Mouse (Mus musculus) neural tube, embryonic 15.5 days (tissue): Measurements from ENCODE around the gene Mlec. TPM values are rescaled to one million over a fixed set of nuclear protein-coding genes. Genes with fewer than 3 reads are reported as not detected.

Experiments used
- ATAC-seq: fragments of 200-750 bp; cut with Nextera tagmentation; 2 replicates; pipeline ENCODE4 v1.8.0; 2017; ENCODE audit warnings: mild to moderate bottlenecking, moderate TSS enrichment, moderate library complexity; ENCODE audit not compliant: low FRiP score
- H3K27ac ChIP-seq: fragments of 300-500 bp; sonication (generic); replicated peaks from 2 replicates; pipeline ENCODE4 v1.5.1; 2015; ENCODE audit warnings: mild to moderate bottlenecking, inconsistent platforms
- H3K27me3 ChIP-seq: fragments of 300-500 bp; sonication (generic); replicated peaks from 2 replicates; pipeline ENCODE4 v1.6.1; 2015; ENCODE audit warnings: inconsistent platforms
- H3K36me3 ChIP-seq: fragments of 300-500 bp; sonication (generic); 2 replicates; pipeline ENCODE4 v1.6.1; 2015; ENCODE audit warnings: inconsistent platforms
- H3K4me1 ChIP-seq: fragments of 300-500 bp; sonication (generic); 2 replicates; pipeline ENCODE4 v1.6.1; 2015; ENCODE audit warnings: inconsistent platforms
- H3K4me2 ChIP-seq: fragments of 300-500 bp; sonication (generic); 2 replicates; pipeline ENCODE4 v1.6.1; 2015; ENCODE audit warnings: inconsistent platforms, mild to moderate bottlenecking, moderate library complexity
- H3K4me3 ChIP-seq: fragments of 300-500 bp; sonication (generic); replicated peaks from 2 replicates; pipeline ENCODE4 v1.5.1; 2015; ENCODE audit warnings: mild to moderate bottlenecking, inconsistent platforms
- H3K9ac ChIP-seq: fragments of 300-500 bp; sonication (generic); replicated peaks from 2 replicates; pipeline ENCODE4 v1.6.1; 2015; ENCODE audit warnings: mild to moderate bottlenecking, inconsistent platforms
- H3K9me3 ChIP-seq: fragments of 300-500 bp; sonication (generic); replicated peaks from 2 replicates; pipeline ENCODE4 v1.6.1; 2016; ENCODE audit warnings: inconsistent platforms
- WGBS: fragments of 180-500 bp; shearing (Covaris S2); methylation state at CpG from one replicate; pipeline ENCODE4 v1.1.7; 2015; ENCODE audit warnings: mixed read lengths; 5-methylcytosine and 5-hydroxymethylcytosine counted together
- polyA plus RNA-seq: library from polyadenylated mRNA; unstranded; fragments of >200 nt; fragmentation: Nextera tagmentation; extraction: Ambion mirVana; gene quantifications from 2 replicates; pipeline ENCODE4 v1.2.1, GENCODE M21; 2015

Gene Mlec
- polyA plus RNA-seq, 1 experiment from 2014 or later: 34.3 TPM

- no peak for ATAC-seq
- H3K36me3 ChIP-seq: peaks cover 14% of the 10 kb centered on the region
- H3K4me2 ChIP-seq: peak overlapping the region; percentile 91
- no peaks in the 10 kb centered on the region for H3K9me3 ChIP-seq
- WGBS: 55% methylated on average over 6 of the region's 6 CpGs
- peak overlapping the region; percentile 83 for H3K4me3 ChIP-seq
- H3K27me3 ChIP-seq: no peaks in the 10 kb centered on the region
- peak overlapping the region; percentile 79 for H3K9ac ChIP-seq
- peaks cover 28% of the 10 kb centered on the region for H3K4me1 ChIP-seq
- no peak overlapping the region for H3K27ac ChIP-seq
Measured at GRCm38 (mm10) chr5:115133358-115134066, 24.5 kb downstream of the Mlec start.

DNA sequence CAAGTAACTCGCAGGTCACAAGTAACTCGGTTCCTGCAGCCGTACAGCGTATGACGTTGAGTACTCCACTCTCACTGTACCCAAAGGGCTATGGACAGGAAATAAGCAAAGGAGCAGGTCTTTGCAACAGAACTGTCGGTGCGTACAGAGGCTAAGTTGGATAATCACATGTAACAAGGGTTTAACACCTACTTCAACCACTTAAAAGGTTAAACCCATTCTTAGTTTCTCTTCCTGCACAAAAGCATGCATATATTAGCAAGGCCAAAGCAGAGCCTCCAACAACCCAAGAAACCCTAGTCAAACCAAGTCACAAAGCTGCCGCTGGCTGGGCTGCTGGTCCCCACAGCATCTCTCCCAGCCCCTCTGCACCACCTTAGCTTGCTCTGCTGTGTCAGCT, 25.5 kb downstream of the Mlec start:
- H3K9ac ChIP-seq: peak overlapping the region; percentile 26; the same call in 1 of the 2 replicates
- peaks cover 28% of the 10 kb centered on the region for H3K4me1 ChIP-seq
- no peak for ATAC-seq
- peaks cover 23% of the 10 kb centered on the region for H3K36me3 ChIP-seq
- peak overlapping the region; percentile 91 for H3K4me2 ChIP-seq
- no peaks in the 10 kb centered on the region for H3K9me3 ChIP-seq
- no peak overlapping the region for H3K4me3 ChIP-seq
- H3K27ac ChIP-seq: no peak overlapping the region
- H3K27me3 ChIP-seq: no peaks in the 10 kb centered on the region
- WGBS: 96% methylated on average over 8 of the region's 8 CpGs

DNA sequence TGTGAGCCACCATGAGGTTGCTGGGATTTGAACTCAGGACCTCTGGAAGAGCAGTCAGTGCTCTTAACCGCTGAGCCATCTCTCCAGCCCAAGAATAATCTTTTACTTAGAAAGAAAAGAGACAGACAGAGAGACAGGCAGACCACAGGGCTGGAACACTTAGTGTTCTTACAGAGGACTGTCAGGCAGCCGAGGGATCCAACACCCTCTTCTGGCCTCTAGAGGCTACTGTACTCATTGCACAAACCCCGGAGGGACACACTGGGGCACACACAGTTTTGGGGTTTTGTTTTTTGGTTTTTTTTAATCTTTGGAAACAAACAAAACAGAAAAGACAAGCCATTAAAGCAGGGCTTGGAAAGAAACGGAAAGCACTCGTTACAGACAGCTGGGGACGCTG, 28.7 kb downstream of the Mlec start:
- H3K9me3 ChIP-seq: no peaks in the 10 kb centered on the region
- WGBS: 90% methylated on average over 6 of the region's 6 CpGs
- no peaks in the 10 kb centered on the region for H3K27me3 ChIP-seq
- no peak overlapping the region for H3K4me2 ChIP-seq
- peaks cover 45% of the 10 kb centered on the region for H3K4me1 ChIP-seq
- H3K4me3 ChIP-seq: no peak overlapping the region
- H3K36me3 ChIP-seq: peaks cover 46% of the 10 kb centered on the region
- no peak overlapping the region for H3K9ac ChIP-seq
- no peak overlapping the region for H3K27ac ChIP-seq
- no peak for ATAC-seq

- peaks cover 29% of the 10 kb centered on the region for H3K4me1 ChIP-seq
- H3K9me3 ChIP-seq: no peaks in the 10 kb centered on the region
- 93% methylated on average over 22 of the region's 22 CpGs for WGBS
- H3K36me3 ChIP-seq: peaks cover 56% of the 10 kb centered on the region
- no peak overlapping the region for H3K4me3 ChIP-seq
- H3K27ac ChIP-seq: no peak overlapping the region
- no peak overlapping the region for H3K4me2 ChIP-seq
- H3K9ac ChIP-seq: 0 out of 2 replicates have a peak overlapping the region, but pooled peaks have one; percentile 7
- no peaks in the 10 kb centered on the region for H3K27me3 ChIP-seq
- no peak for ATAC-seq
Measured at GRCm38 (mm10) chr5:115127421-115128179, 30.4 kb downstream of the Mlec start.

- H3K4me3 ChIP-seq: no peak overlapping the region
Measured at GRCm38 (mm10) chr5:115126578-115127312, 31.2 kb downstream of the Mlec start.

GRCm38 (mm10) chr5:115125211-115125871, 32.6 kb downstream of the Mlec start:
- Histone ChIP-seq H3K4me3 (no peak overlapping the region), H3K9ac (no peak overlapping the region), H3K27me3 (no peaks in the 10 kb centered on the region), H3K27ac (peak overlapping the region; percentile 14), H3K4me1 (peaks cover 17% of the 10 kb centered on the region), H3K4me2 (no peak overlapping the region), H3K36me3 (peaks cover 56% of the 10 kb centered on the region), H3K9me3 (no peaks in the 10 kb centered on the region)
- 17% methylated on average over 24 of the region's 24 CpGs for WGBS
- peak; percentile 79 for ATAC-seq

More at GRCm38 (mm10) chr5:115126578-115127312, 31.2 kb downstream of the Mlec start:
- H3K9me3 ChIP-seq: no peaks in the 10 kb centered on the region
- H3K4me1 ChIP-seq: peaks cover 26% of the 10 kb centered on the region
- no peak overlapping the region for H3K4me2 ChIP-seq
- 91% methylated on average over 28 of the region's 28 CpGs for WGBS
- H3K36me3 ChIP-seq: peaks cover 56% of the 10 kb centered on the region
- H3K27ac ChIP-seq: 0 out of 2 replicates have a peak overlapping the region, but pooled peaks have one; percentile 14
- H3K27me3 ChIP-seq: no peaks in the 10 kb centered on the region
- ATAC-seq: no peak
- H3K9ac ChIP-seq: no peak overlapping the region; the same call in 1 of the 2 replicates

DNA sequence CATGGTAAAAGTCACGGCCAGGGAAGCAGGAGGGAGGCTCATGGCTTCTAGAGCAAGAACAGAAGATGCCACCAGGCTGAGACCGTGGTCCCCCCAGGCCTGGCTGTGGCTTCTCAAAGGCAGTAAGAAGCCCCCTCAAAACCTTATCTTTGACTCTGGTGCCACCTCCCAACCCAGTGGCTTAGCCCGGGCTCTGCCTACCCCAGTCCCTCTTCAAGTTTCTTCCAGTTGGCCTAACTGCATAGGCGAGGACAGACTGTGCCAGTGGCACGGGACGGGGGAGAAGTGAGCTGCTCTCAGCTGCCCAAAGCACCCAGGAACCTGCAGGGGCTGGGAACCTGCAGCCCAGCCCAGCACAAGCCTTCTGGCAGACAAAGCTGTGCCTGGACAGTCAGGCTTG, 33.3 kb downstream of the Mlec start:
- no peak overlapping the region for H3K9ac ChIP-seq
- no peak overlapping the region for H3K4me2 ChIP-seq
- peaks cover 52% of the 10 kb centered on the region for H3K36me3 ChIP-seq
- peaks cover 17% of the 10 kb centered on the region for H3K4me1 ChIP-seq
- 94% methylated on average over 6 of the region's 6 CpGs for WGBS
- ATAC-seq: no peak
- no peak overlapping the region for H3K4me3 ChIP-seq
- no peaks in the 10 kb centered on the region for H3K9me3 ChIP-seq
- H3K27me3 ChIP-seq: no peaks in the 10 kb centered on the region
- H3K27ac ChIP-seq: no peak overlapping the region

- no peak for ATAC-seq
- no peaks in the 10 kb centered on the region for H3K27me3 ChIP-seq
- no peak overlapping the region for H3K27ac ChIP-seq
- H3K4me1 ChIP-seq: peaks cover 24% of the 10 kb centered on the region
- peaks cover 23% of the 10 kb centered on the region for H3K36me3 ChIP-seq
- no peak overlapping the region for H3K4me2 ChIP-seq
- WGBS: 58% methylated on average over 5 of the region's 5 CpGs
- no peak overlapping the region for H3K4me3 ChIP-seq
- no peak overlapping the region for H3K9ac ChIP-seq
- no peaks in the 10 kb centered on the region for H3K9me3 ChIP-seq
Measured at GRCm38 (mm10) chr5:115120978-115121377, 37.0 kb downstream of the Mlec start.

- Histone ChIP-seq H3K4me3 (peak within 1 kb of the TSS; percentile 64), H3K9ac (peak within 1 kb of the TSS; percentile 75), H3K9me3 (no peaks in the 10 kb centered on the region), H3K27ac (0 out of 2 replicates have a peak within 1 kb of the TSS, but pooled peaks have one; percentile 5), H3K4me1 (peaks cover 10% of the 10 kb centered on the region), H3K4me2 (peak within 1 kb of the TSS; percentile 88), H3K27me3 (no peaks in the 10 kb centered on the region), H3K36me3 (peaks cover 15% of the 10 kb centered on the region)
- peak; percentile 71; the same call in 1 of the 2 replicates for ATAC-seq
- under 1% methylated on average over 37 of the region's 39 CpGs for WGBS
Measured at GRCm38 (mm10) chr5:115118961-115119570, 38.9 kb downstream of the Mlec start, which contains the start of gene Acads. Acads (minus strand) TSS chr5:115119346.

DNA sequence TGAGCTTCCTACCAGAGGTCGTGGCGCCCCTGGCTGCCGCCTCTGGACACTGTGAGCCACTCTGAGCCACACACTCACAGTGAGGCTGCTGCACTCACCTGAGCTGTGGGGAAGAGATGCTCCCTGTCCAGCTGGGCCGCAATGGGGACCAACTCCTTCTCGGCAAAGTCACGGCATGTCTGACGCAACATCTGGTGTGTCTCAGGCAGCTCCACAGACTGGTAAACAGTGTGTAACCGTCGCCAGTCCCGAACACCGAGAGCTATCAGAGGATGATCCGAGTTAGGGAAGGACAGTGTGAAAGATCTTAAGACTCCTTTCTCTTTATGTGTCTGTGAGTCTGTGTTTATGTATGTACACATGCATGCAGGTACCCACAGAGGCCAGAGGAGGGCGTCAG, 40.5 kb downstream of the Mlec start:
- H3K4me1 ChIP-seq: peaks cover 10% of the 10 kb centered on the region
- H3K27ac ChIP-seq: no peak overlapping the region
- H3K9me3 ChIP-seq: no peaks in the 10 kb centered on the region
- no peak overlapping the region for H3K9ac ChIP-seq
- no peaks in the 10 kb centered on the region for H3K27me3 ChIP-seq
- WGBS: 96% methylated on average over 13 of the region's 13 CpGs
- H3K36me3 ChIP-seq: peaks cover 13% of the 10 kb centered on the region
- H3K4me2 ChIP-seq: no peak overlapping the region
- ATAC-seq: no peak
- no peak overlapping the region for H3K4me3 ChIP-seq

DNA sequence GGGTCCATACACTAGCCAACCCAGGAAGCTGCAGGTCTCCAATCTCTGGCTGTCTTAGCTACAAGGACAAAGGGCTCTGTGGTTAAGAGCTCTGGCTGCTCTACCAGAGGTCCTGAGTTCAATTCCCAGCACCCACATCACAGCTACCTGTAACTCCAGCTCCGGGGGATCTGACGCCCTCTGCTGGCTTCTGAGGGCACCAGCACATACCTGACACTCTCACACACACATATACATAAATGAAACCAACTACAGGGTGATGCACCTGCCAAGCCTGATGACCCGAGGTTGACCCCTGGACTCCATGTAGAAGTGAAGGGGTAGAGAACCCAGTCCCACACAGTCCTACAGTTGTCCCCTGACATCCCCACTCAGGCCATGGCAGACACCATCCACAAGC, 41.6 kb downstream of the Mlec start:
- WGBS: 78% methylated on average over 3 of the region's 3 CpGs
- Histone ChIP-seq H3K4me2 (no peak overlapping the region), H3K27me3 (no peaks in the 10 kb centered on the region), H3K4me1 (peaks cover 10% of the 10 kb centered on the region), H3K36me3 (peaks cover 18% of the 10 kb centered on the region), H3K9me3 (no peaks in the 10 kb centered on the region), H3K4me3 (no peak overlapping the region), H3K9ac (no peak overlapping the region), H3K27ac (no peak overlapping the region)
- no peak for ATAC-seq
